Mouse (Mus musculus): ENCODE measurements around the gene Fgfr2. TPM values are rescaled to one million over a fixed set of nuclear protein-coding genes. Genes with fewer than 3 reads are reported as not detected.
"Not testable (repeated sequence)": the region's sequence is repeated elsewhere in the genome, so short reads cannot be mapped to it uniquely, and the experiment has no call there.

The Fgfr2 gene
- total RNA-seq, 1 experiment, result 37.5 TPM

DNA sequence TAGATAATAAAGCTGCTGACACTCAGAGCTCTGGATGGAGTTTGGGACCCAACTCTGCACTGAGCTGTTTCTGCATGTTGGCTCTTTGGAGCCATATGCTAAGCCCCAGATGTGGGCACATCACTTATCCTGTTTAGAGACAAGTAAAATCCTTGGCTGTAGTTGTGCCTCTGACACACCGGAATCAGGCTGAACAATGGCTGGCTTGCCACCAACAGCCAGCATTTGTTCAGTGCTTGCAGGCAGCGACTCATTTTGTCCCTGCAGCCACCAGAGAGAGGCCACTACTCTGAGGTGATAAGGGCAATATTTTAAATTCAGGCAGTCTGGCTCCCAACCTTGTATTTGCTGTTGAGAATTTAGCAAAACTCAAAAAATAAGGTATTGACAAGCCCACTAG is 454.5 kb downstream of the Fgfr2 start:
- no peaks in the 10 kb centered on the region for H3K36me3 ChIP-seq (ENCODE audit: control insufficient read depth, insufficient read depth, low read length, poor library complexity, severe bottlenecking)
- peaks cover 0 to 3% of the 10 kb centered on the region in 2 experiments; a peak in 1 of 4 replicates for H3K4me1 ChIP-seq (ENCODE audit: control insufficient read depth in 2 of 2, insufficient read depth in 2 of 2, low read length in 2 of 2, poor library complexity in 1 of 2)
- H3K9ac ChIP-seq (ENCODE audit: insufficient read depth, low read depth, low read length, poor library complexity, severe bottlenecking), result no peak overlapping the region
- no peak for DNase-seq (ENCODE audit: low read depth, low spot score)
- no peaks in the 10 kb centered on the region for H3K9me3 ChIP-seq (ENCODE audit: control insufficient read depth, insufficient read depth, low read depth, low read length)
- in situ Hi-C loops (cut with MboI; ENCODE audit: low sequenced_read_pairs in 2 of 2, unreplicated experiment in 2 of 2), result loop anchor here in 1 of 2 experiments (25.0 kb wide), 1 partner anchor 219 kb away; no protein-coding TSS in a partner anchor
- no peak overlapping the region for H3K4me3 ChIP-seq (ENCODE audit: insufficient read depth in 1 of 2, low read depth in 1 of 2, low read length in 2 of 2, poor library complexity in 1 of 2, severe bottlenecking in 1 of 2)
- TF ChIP-seq ZNF384 (IDR thresholded peaks at IDR 0.05; ENCODE audit: low read depth, low read length) (no peak), CHD2 (IDR thresholded peaks at IDR 0.05; ENCODE audit: low read depth, low read length) (no peak), MAFK (IDR thresholded peaks at IDR 0.05; ENCODE audit: insufficient read depth, low read depth, low read length) (no peak), ZC3H11A (IDR thresholded peaks at IDR 0.05; ENCODE audit: borderline replicate concordance, low read depth, low read length) (no peak), HCFC1 (IDR thresholded peaks at IDR 0.05; ENCODE audit: borderline replicate concordance, insufficient read depth, low read length) (no peak)
- H3K27ac ChIP-seq (ENCODE audit: insufficient read depth, low read depth, low read length, poor library complexity, severe bottlenecking), result no peak overlapping the region

DNA sequence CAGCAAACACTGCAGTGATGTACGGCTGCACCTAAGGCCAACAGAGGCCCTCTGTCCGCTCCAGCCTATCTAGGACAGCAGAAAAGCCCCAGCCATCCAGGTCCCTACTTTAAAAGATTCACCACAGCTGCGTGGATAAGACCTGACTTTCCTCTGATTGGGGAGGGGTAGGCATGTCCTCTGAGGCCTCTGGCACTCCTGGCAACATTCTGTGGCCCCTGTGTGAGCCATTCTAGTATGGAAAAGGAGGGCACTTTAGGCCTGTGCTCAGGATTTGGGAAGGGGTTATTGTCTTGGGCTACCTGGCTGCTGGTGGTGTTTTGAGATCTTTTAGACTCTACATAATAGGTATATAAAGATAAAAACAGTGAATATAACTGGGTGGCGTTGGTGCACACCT is 456.6 kb downstream of the Fgfr2 start:
- Histone ChIP-seq H3K9me3 (ENCODE audit: control insufficient read depth, insufficient read depth, low read depth, low read length) (no peaks in the 10 kb centered on the region), H3K27ac (ENCODE audit: insufficient read depth, low read depth, low read length, poor library complexity, severe bottlenecking) (no peak overlapping the region), H3K4me1 (ENCODE audit: control insufficient read depth in 2 of 2, insufficient read depth in 2 of 2, low read length in 2 of 2, poor library complexity in 1 of 2) (no peaks in the 10 kb centered on the region), H3K36me3 (ENCODE audit: control insufficient read depth, insufficient read depth, low read length, poor library complexity, severe bottlenecking) (no peaks in the 10 kb centered on the region), H3K4me3 (ENCODE audit: insufficient read depth in 1 of 2, low read depth in 1 of 2, low read length in 2 of 2, poor library complexity in 1 of 2, severe bottlenecking in 1 of 2) (no peak overlapping the region), H3K9ac (ENCODE audit: insufficient read depth, low read depth, low read length, poor library complexity, severe bottlenecking) (no peak overlapping the region)
- TF ChIP-seq HCFC1 (IDR thresholded peaks at IDR 0.05; ENCODE audit: borderline replicate concordance, insufficient read depth, low read length) (no peak), ZC3H11A (IDR thresholded peaks at IDR 0.05; ENCODE audit: borderline replicate concordance, low read depth, low read length) (no peak), CHD2 (IDR thresholded peaks at IDR 0.05; ENCODE audit: low read depth, low read length) (no peak), MAFK (IDR thresholded peaks at IDR 0.05; ENCODE audit: insufficient read depth, low read depth, low read length) (no peak), ZNF384 (IDR thresholded peaks at IDR 0.05; ENCODE audit: low read depth, low read length) (no peak)
- no peak for DNase-seq (ENCODE audit: low read depth, low spot score)
- in situ Hi-C loops (cut with MboI; ENCODE audit: low sequenced_read_pairs in 2 of 2, unreplicated experiment in 2 of 2), result loop anchor here in 1 of 2 experiments (25.0 kb wide), 1 partner anchor 221 kb away; no protein-coding TSS in a partner anchor

DNA sequence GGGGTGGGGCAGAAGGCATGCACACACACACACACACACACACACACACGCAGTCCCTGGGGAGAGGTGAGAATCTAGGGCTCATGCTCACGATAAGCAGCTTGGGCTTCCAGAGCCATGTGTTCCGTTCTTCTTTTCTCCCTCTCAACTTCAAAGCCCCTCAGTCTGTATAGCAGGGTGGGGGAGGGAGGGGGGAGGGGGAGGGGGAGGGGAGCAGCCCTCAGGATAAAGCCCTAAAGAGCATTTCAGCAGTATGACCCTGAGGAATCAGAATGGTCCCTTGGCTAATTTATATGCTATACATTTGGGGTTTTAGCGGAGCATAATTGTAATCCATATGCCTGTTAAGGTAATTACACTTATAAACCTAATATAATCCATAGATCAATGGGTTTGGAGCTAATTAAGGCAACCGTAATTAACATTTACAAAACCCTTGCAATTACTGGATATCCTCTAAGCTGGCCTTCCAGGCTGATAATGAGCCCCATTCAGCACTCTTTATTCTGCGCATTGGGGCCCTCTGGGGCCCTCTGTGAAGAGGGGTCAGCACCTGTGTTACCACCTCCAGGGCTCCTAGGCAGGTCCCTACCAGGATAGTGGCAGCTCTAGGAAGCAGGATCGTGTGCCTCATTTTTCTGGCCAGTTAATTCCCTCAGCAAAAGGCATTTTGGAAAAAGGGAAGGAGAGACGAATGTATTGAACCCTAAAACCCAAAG is 457.3 kb downstream of the Fgfr2 start:
- DNase-seq (ENCODE audit: low read depth, low spot score), result no peak
- no peaks in the 10 kb centered on the region for H3K4me1 ChIP-seq (ENCODE audit: control insufficient read depth in 2 of 2, insufficient read depth in 2 of 2, low read length in 2 of 2, poor library complexity in 1 of 2)
- in situ Hi-C loops (cut with MboI; ENCODE audit: low sequenced_read_pairs in 2 of 2, unreplicated experiment in 2 of 2), result loop anchor here in 1 of 2 experiments (25.0 kb wide), 1 partner anchor 221 kb away; no protein-coding TSS in a partner anchor
- no peak overlapping the region for H3K9ac ChIP-seq (ENCODE audit: insufficient read depth, low read depth, low read length, poor library complexity, severe bottlenecking)
- TF ChIP-seq ZNF384 (IDR thresholded peaks at IDR 0.05; ENCODE audit: low read depth, low read length), result no peak
- TF ChIP-seq CHD2 (IDR thresholded peaks at IDR 0.05; ENCODE audit: low read depth, low read length), result no peak
- no peak for TF ChIP-seq MAFK (IDR thresholded peaks at IDR 0.05; ENCODE audit: insufficient read depth, low read depth, low read length)
- TF ChIP-seq ZC3H11A (IDR thresholded peaks at IDR 0.05; ENCODE audit: borderline replicate concordance, low read depth, low read length), result no peak
- no peak for TF ChIP-seq HCFC1 (IDR thresholded peaks at IDR 0.05; ENCODE audit: borderline replicate concordance, insufficient read depth, low read length)
- H3K9me3 ChIP-seq (ENCODE audit: control insufficient read depth, insufficient read depth, low read depth, low read length), result no peaks in the 10 kb centered on the region
- H3K4me3 ChIP-seq (ENCODE audit: insufficient read depth in 1 of 2, low read depth in 1 of 2, low read length in 2 of 2, poor library complexity in 1 of 2, severe bottlenecking in 1 of 2), result no peak overlapping the region
- H3K36me3 ChIP-seq (ENCODE audit: control insufficient read depth, insufficient read depth, low read length, poor library complexity, severe bottlenecking), result no peaks in the 10 kb centered on the region
- no peak overlapping the region for H3K27ac ChIP-seq (ENCODE audit: insufficient read depth, low read depth, low read length, poor library complexity, severe bottlenecking)

DNA sequence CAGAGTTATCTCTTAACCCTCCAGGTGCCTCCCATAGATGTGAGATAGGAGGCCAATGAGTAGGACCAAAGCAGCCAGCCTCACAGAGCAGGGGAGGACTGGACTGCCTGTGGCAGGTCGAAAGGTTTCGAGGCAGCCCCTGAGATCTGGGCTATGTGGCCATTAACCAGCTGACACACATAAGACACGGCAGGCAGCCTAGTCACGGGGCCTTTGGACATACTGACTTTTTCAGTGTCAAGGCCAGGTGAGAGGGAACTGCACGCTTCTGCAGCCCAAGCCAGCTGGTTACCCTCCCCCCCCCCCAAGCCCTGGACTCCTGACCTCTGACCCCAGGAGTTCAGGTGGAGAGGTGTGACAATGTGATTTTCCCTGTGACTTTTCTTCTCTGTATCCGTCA is 458.3 kb downstream of the Fgfr2 start:
- H3K27ac ChIP-seq (ENCODE audit: insufficient read depth, low read depth, low read length, poor library complexity, severe bottlenecking), result no peak overlapping the region
- H3K9me3 ChIP-seq (ENCODE audit: control insufficient read depth, insufficient read depth, low read depth, low read length), result no peaks in the 10 kb centered on the region
- H3K36me3 ChIP-seq (ENCODE audit: control insufficient read depth, insufficient read depth, low read length, poor library complexity, severe bottlenecking), result no peaks in the 10 kb centered on the region
- H3K4me1 ChIP-seq (ENCODE audit: control insufficient read depth in 2 of 2, insufficient read depth in 2 of 2, low read length in 2 of 2, poor library complexity in 1 of 2), result no peaks in the 10 kb centered on the region
- H3K9ac ChIP-seq (ENCODE audit: insufficient read depth, low read depth, low read length, poor library complexity, severe bottlenecking), result no peak overlapping the region
- DNase-seq (ENCODE audit: low read depth, low spot score), result no peak
- no peak overlapping the region for H3K4me3 ChIP-seq (ENCODE audit: insufficient read depth in 1 of 2, low read depth in 1 of 2, low read length in 2 of 2, poor library complexity in 1 of 2, severe bottlenecking in 1 of 2)
- TF ChIP-seq CHD2 (IDR thresholded peaks at IDR 0.05; ENCODE audit: low read depth, low read length) (no peak), ZNF384 (IDR thresholded peaks at IDR 0.05; ENCODE audit: low read depth, low read length) (no peak), ZC3H11A (IDR thresholded peaks at IDR 0.05; ENCODE audit: borderline replicate concordance, low read depth, low read length) (no peak), HCFC1 (IDR thresholded peaks at IDR 0.05; ENCODE audit: borderline replicate concordance, insufficient read depth, low read length) (no peak), MAFK (IDR thresholded peaks at IDR 0.05; ENCODE audit: insufficient read depth, low read depth, low read length) (no peak)
- in situ Hi-C loops (cut with MboI; ENCODE audit: low sequenced_read_pairs in 2 of 2, unreplicated experiment in 2 of 2), result loop anchor here in 1 of 2 experiments (25.0 kb wide), 1 partner anchor 222 kb away; no protein-coding TSS in a partner anchor

DNA sequence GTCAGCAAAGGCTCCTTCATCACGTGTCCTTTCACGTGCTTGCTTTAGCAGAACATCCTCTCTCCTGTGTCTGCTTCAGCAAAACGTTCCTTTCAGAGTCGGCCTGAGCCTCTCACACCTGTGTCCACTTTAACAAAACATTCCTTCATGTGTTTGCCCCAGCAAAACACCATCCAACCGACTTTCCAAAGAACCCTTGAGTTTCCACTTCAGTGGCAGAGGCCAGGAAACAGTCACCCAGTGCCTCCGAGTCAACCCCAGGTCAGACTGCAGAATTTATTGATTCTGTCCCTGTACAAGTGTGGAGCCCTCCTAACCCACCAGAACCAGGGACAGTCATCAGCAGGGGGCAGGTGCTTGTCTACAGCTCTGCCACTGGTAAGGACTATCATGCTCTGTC is 460.3 kb downstream of the Fgfr2 start:
- in situ Hi-C loops (cut with MboI; ENCODE audit: low sequenced_read_pairs in 2 of 2, unreplicated experiment in 2 of 2), result loop anchor here in 1 of 2 experiments (25.0 kb wide), 1 partner anchor 224 kb away; no protein-coding TSS in a partner anchor
- not testable (repeated sequence) for H3K9ac ChIP-seq (ENCODE audit: insufficient read depth, low read depth, low read length, poor library complexity, severe bottlenecking); H3K4me3 ChIP-seq (ENCODE audit: insufficient read depth in 1 of 2, low read depth in 1 of 2, low read length in 2 of 2, poor library complexity in 1 of 2, severe bottlenecking in 1 of 2); H3K36me3 ChIP-seq (ENCODE audit: control insufficient read depth, insufficient read depth, low read length, poor library complexity, severe bottlenecking); H3K9me3 ChIP-seq (ENCODE audit: control insufficient read depth, insufficient read depth, low read depth, low read length); H3K27ac ChIP-seq (ENCODE audit: insufficient read depth, low read depth, low read length, poor library complexity, severe bottlenecking); DNase-seq (ENCODE audit: low read depth, low spot score)
- H3K4me1 ChIP-seq (ENCODE audit: control insufficient read depth in 2 of 2, insufficient read depth in 2 of 2, low read length in 2 of 2, poor library complexity in 1 of 2), result peaks cover 0 to 13% of the 10 kb centered on the region in 2 experiments; a peak in 1 of 4 replicates
